Mouse (Mus musculus): Measurements from ENCODE around the gene Pik3r5.

DNA sequence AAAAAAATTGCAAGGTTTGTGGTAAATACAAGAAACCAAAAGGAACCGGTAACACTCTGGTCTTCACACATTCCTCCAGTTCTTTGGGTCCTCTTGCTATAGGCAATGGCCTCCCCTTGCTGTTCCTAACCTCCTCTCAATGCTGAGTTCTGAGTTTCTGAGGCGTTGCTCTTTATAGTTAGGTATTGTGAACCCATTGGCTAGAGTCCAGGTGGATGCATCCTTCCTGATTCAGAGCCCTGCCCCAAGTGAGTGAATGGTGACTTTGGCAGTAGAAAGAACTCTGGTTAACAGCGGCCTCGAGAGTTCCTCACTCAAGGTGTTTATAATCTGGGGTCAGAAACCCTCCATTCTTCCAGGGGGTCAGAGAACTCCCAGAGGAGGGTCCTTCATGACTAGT is 37.2 kb upstream of the Pik3r5 start:
- TF ChIP-seq ZNF384 (IDR thresholded peaks at IDR 0.05; ENCODE audit: low read depth, low read length) (no peak), CTCF (IDR thresholded peaks at IDR 0.05 in 2 of 3, conservative IDR thresholded peaks at IDR 0.05 in 1 of 3; ENCODE audit: control insufficient read depth in 1 of 3, insufficient read depth in 1 of 3, low read depth in 2 of 3, low read length in 3 of 3, poor library complexity in 1 of 3, severe bottlenecking in 1 of 3) (no peak), CHD1 (IDR thresholded peaks at IDR 0.05; ENCODE audit: low read depth, low read length) (no peak)
